Mouse (Mus musculus) forebrain, embryonic 11.5 days (tissue): ENCODE data around the gene Cdk5r1. TPM values are rescaled to one million over a fixed set of nuclear protein-coding genes. Genes with fewer than 3 reads are reported as not detected.

Experiments
- ATAC-seq: fragments of 200-750 bp; cut with Nextera tagmentation; replicated peaks from 2 replicates; pipeline ENCODE4 v1.8.0; 2017; ENCODE audit warnings: moderate TSS enrichment; ENCODE audit not compliant: low FRiP score
- DNase-seq: peaks from one replicate; pipeline ENCODE4 v3.0.0-alpha.2; 2017; ENCODE audit warnings: low spot score
- H3K27ac ChIP-seq: fragments of 300-500 bp; sonication (generic); 2 replicates; pipeline ENCODE4 v1.5.1; 2014; ENCODE audit warnings: low read depth, low read length
- H3K27me3 ChIP-seq: fragments of 300-500 bp; sonication (generic); 2 replicates; pipeline ENCODE4 v1.6.1; 2014; ENCODE audit warnings: mild to moderate bottlenecking, low read length, mixed read lengths; ENCODE audit not compliant: control insufficient read depth, insufficient read depth
- H3K36me3 ChIP-seq: fragments of 300-500 bp; sonication (generic); 2 replicates; pipeline ENCODE4 v1.6.1; 2014; ENCODE audit warnings: mild to moderate bottlenecking, low read length, moderate library complexity, mixed read lengths; ENCODE audit not compliant: control insufficient read depth, insufficient read depth
- H3K4me1 ChIP-seq: fragments of 300-500 bp; sonication (generic); replicated peaks from 2 replicates; pipeline ENCODE4 v1.6.1; 2014; ENCODE audit warnings: low read length, mixed read lengths; ENCODE audit not compliant: control insufficient read depth, insufficient read depth
- H3K4me2 ChIP-seq: fragments of 300-500 bp; sonication (generic); 2 replicates; pipeline ENCODE4 v1.6.1; 2014; ENCODE audit warnings: low read depth, mild to moderate bottlenecking, low read length, moderate library complexity, mixed read lengths; ENCODE audit not compliant: severe bottlenecking
- H3K4me3 ChIP-seq: fragments of 300-500 bp; sonication (generic); 2 replicates; pipeline ENCODE4 v1.5.1; 2014; ENCODE audit warnings: low read depth, low read length
- H3K9ac ChIP-seq: fragments of 300-500 bp; sonication (generic); 2 replicates; pipeline ENCODE4 v1.6.1; 2014; ENCODE audit warnings: low read length
- H3K9me3 ChIP-seq: fragments of 300-500 bp; sonication (generic); 2 replicates; pipeline ENCODE4 v1.6.1; 2016; ENCODE audit warnings: low read length, mixed read lengths; ENCODE audit not compliant: control insufficient read depth
- WGBS: fragments of 180-500 bp; shearing (Covaris S2); extraction: QIAGEN DNeasy Blood & Tissue Kit; methylation state at CpG from one replicate; pipeline ENCODE4 v1.1.7; 2014; 5-methylcytosine and 5-hydroxymethylcytosine counted together
- polyA plus RNA-seq: library from polyadenylated mRNA; unstranded; fragments of >200 nt; fragmentation: Nextera tagmentation; extraction: Ambion mirVana; gene quantifications from 2 replicates; pipeline ENCODE4 v1.2.1, GENCODE M21; 2014

Gene Cdk5r1
- polyA plus RNA-seq, 1 experiment from 2014 or later: 15.7 TPM

- Histone ChIP-seq H3K9me3 (no peaks in the 10 kb centered on the region), H3K36me3 (no peaks in the 10 kb centered on the region), H3K4me2 (no peak overlapping the region), H3K4me3 (no peak overlapping the region), H3K4me1 (peaks cover 12% of the 10 kb centered on the region), H3K27me3 (no peaks in the 10 kb centered on the region), H3K9ac (no peak overlapping the region), H3K27ac (no peak overlapping the region)
- 77% methylated on average over 7 of the region's 7 CpGs for WGBS
- ATAC-seq (no peak), DNase-seq (no peak)
Observed at GRCm38 (mm10) chr11:80513796-80514195, 37.0 kb downstream of the Cdk5r1 start.

GRCm38 (mm10) chr11:80515346-80515745 is 38.5 kb downstream of the Cdk5r1 start:
- 59% methylated on average over 1 of the region's 1 CpGs for WGBS
- peak overlapping the region; percentile 50 for H3K27ac ChIP-seq

GRCm38 (mm10) chr11:80515895-80516294 is 39.1 kb downstream of the Cdk5r1 start:
- Histone ChIP-seq H3K4me2 (no peak overlapping the region), H3K4me1 (peaks cover 17% of the 10 kb centered on the region), H3K4me3 (no peak overlapping the region), H3K9me3 (no peaks in the 10 kb centered on the region), H3K9ac (no peak overlapping the region), H3K27me3 (no peaks in the 10 kb centered on the region), H3K27ac (no peak overlapping the region), H3K36me3 (no peaks in the 10 kb centered on the region)
- WGBS: 82% methylated on average over 8 of the region's 8 CpGs
- ATAC-seq: no peak
- no peak for DNase-seq

More at GRCm38 (mm10) chr11:80515346-80515745, 38.5 kb downstream of the Cdk5r1 start:
- no peaks in the 10 kb centered on the region for H3K27me3 ChIP-seq
- peaks cover 17% of the 10 kb centered on the region for H3K4me1 ChIP-seq
- no peak for DNase-seq
- no peak for ATAC-seq
- H3K4me3 ChIP-seq: no peak overlapping the region
- H3K36me3 ChIP-seq: no peaks in the 10 kb centered on the region
- H3K9ac ChIP-seq: no peak overlapping the region
- H3K4me2 ChIP-seq: no peak overlapping the region
- no peaks in the 10 kb centered on the region for H3K9me3 ChIP-seq

- WGBS: 40% methylated on average over 9 of the region's 9 CpGs
- ATAC-seq (peak; percentile 95), DNase-seq (peak; percentile 76)
- H3K27ac ChIP-seq: peak overlapping the region; percentile 82
- no peak overlapping the region for H3K4me3 ChIP-seq
- no peak overlapping the region for H3K9ac ChIP-seq
- no peaks in the 10 kb centered on the region for H3K27me3 ChIP-seq
- no peaks in the 10 kb centered on the region for H3K9me3 ChIP-seq
- H3K4me2 ChIP-seq: no peak overlapping the region
- H3K4me1 ChIP-seq: peaks cover 15% of the 10 kb centered on the region
- no peaks in the 10 kb centered on the region for H3K36me3 ChIP-seq
Observed at GRCm38 (mm10) chr11:80518421-80519367, 41.9 kb downstream of the Cdk5r1 start.

GRCm38 (mm10) chr11:80521148-80521547 is 44.3 kb downstream of the Cdk5r1 start:
- H3K4me2 ChIP-seq: no peak overlapping the region
- no peak overlapping the region for H3K27ac ChIP-seq
- H3K9ac ChIP-seq: no peak overlapping the region
- ATAC-seq (no peak), DNase-seq (no peak)
- WGBS: 80% methylated on average over 2 of the region's 2 CpGs
- no peak overlapping the region for H3K4me3 ChIP-seq
- H3K27me3 ChIP-seq: no peaks in the 10 kb centered on the region
- no peaks in the 10 kb centered on the region for H3K36me3 ChIP-seq
- H3K4me1 ChIP-seq: peaks cover 15% of the 10 kb centered on the region
- no peaks in the 10 kb centered on the region for H3K9me3 ChIP-seq

GRCm38 (mm10) chr11:80522852-80523251 is 46.0 kb downstream of the Cdk5r1 start:
- Histone ChIP-seq H3K4me1 (peaks cover 14% of the 10 kb centered on the region), H3K27me3 (no peaks in the 10 kb centered on the region), H3K9me3 (no peaks in the 10 kb centered on the region), H3K4me2 (no peak overlapping the region), H3K27ac (no peak overlapping the region), H3K4me3 (no peak overlapping the region), H3K36me3 (no peaks in the 10 kb centered on the region), H3K9ac (no peak overlapping the region)
- WGBS: 86% methylated on average over 2 of the region's 2 CpGs
- no peak for ATAC-seq
- no peak for DNase-seq

GRCm38 (mm10) chr11:80523410-80523809 is 46.6 kb downstream of the Cdk5r1 start:
- Histone ChIP-seq H3K27me3 (no peaks in the 10 kb centered on the region), H3K9me3 (no peaks in the 10 kb centered on the region), H3K36me3 (no peaks in the 10 kb centered on the region), H3K9ac (no peak overlapping the region), H3K4me1 (peaks cover 8% of the 10 kb centered on the region), H3K4me2 (no peak overlapping the region), H3K4me3 (no peak overlapping the region), H3K27ac (no peak overlapping the region)
- DNase-seq: no peak
- ATAC-seq: no peak
- WGBS: 73% methylated on average over 4 of the region's 4 CpGs

GRCm38 (mm10) chr11:80524213-80524612 is 47.4 kb downstream of the Cdk5r1 start:
- no peak overlapping the region for H3K9ac ChIP-seq

GRCm38 (mm10) chr11:80527697-80528096 is 50.9 kb downstream of the Cdk5r1 start:
- no peak overlapping the region for H3K9ac ChIP-seq
- H3K4me2 ChIP-seq: no peak overlapping the region
- H3K27me3 ChIP-seq: no peaks in the 10 kb centered on the region
- H3K27ac ChIP-seq: no peak overlapping the region
- DNase-seq (no peak), ATAC-seq (no peak)
- H3K4me3 ChIP-seq: no peak overlapping the region
- H3K9me3 ChIP-seq: no peaks in the 10 kb centered on the region
- no peaks in the 10 kb centered on the region for H3K36me3 ChIP-seq
- no peaks in the 10 kb centered on the region for H3K4me1 ChIP-seq

More at GRCm38 (mm10) chr11:80524213-80524612, 47.4 kb downstream of the Cdk5r1 start:
- Histone ChIP-seq H3K36me3 (no peaks in the 10 kb centered on the region), H3K4me1 (peaks cover 2% of the 10 kb centered on the region; the same call in 1 of the 2 replicates), H3K27me3 (no peaks in the 10 kb centered on the region), H3K27ac (no peak overlapping the region), H3K4me2 (no peak overlapping the region), H3K4me3 (no peak overlapping the region), H3K9me3 (no peaks in the 10 kb centered on the region)
- DNase-seq (no peak), ATAC-seq (no peak)
- 94% methylated on average over 5 of the region's 5 CpGs for WGBS
